Mouse (Mus musculus) heart, postnatal 14 days (tissue): ENCODE measurements around the gene Fbxw4. TPM values are rescaled to one million over a fixed set of nuclear protein-coding genes. Genes with fewer than 3 reads are reported as not detected.
A peak's percentile ranks its signal among the peaks of the same experiment; 100 is the strongest.

ENCODE experiments used
- DNase-seq, 2 experiments: peaks; one replicate each; pipeline ENCODE4 v3.0.0; 2021 to 2022
- intact Hi-C: fragments of 180-260 bp; cut with DNase I; formaldehyde crosslinking; loops from one replicate; pipeline ENCODE4 v1.15.1; 2025
- total RNA-seq, 2 experiments: library from RNA; stranded (reverse); gene quantifications; 2 replicates each; pipeline ENCODE4 v1.2.3; 2021

Fbxw4 gene
- total RNA-seq, 2 experiments from 2014 or later = 24.3 to 24.8 TPM

GRCm38 (mm10) chr19:45586850-45587249, 73.3 kb downstream of the Fbxw4 start:
- intact Hi-C loops = no loop called here

DNA sequence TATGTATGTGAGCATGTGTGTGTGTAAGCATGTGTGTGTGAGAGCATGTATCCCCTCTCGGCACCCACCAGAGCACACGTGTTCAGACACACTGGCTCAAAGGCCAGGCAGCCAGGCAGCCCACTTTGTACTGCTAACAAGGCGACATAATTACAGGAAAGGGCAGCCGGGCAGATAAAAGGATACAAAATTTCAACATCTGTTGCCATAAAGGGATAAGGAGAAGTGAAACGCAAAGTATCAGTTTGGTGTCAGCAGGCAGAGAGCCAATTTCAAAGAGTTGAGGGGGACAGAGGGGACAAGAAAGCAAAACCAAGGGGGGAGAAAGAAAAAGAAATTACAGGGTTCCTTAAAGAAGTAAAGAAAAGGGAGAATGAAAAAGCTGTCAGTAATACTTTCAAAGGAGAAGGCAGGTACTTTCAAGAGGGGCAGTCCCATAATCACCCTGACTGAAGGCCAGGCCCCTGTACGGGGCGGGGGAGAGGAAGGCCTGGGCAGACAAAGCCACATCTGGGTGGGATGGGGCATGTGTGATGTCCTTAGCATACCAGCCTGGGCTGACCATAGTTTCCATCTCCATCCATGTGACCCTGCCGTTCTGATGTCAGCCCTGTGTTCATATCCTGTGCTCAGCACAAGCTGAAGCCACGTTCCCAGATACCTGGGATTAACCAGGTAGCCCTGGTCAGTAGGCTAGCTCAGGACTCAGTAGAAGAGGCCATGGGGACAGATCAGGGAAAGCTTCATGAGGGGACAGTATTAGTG, 75.1 kb downstream of the Fbxw4 start:
- intact Hi-C loops = no loop called here
- DNase-seq = no peak

More at GRCm38 (mm10) chr19:45586850-45587249, 73.3 kb downstream of the Fbxw4 start:
- no peak for DNase-seq

DNA sequence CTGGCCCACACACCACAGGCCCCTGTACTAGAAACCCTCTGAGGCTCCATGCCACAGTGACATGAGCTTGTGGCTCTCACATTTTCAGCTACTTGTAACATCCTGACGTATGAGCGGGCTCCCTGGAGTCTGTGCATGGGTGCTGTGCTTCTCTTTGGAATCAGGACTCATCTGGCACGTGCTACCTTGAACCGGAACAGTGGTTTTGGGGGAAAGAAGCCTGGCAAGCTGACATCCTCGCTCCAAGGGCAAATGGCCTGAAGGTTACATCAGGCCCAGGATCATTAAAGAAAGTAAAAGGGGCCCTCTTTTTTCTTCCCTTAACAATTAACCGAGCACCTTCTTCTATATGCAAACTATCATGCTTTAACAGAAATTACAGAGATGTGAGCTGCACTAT, 77.0 kb downstream of the Fbxw4 start:
- no peak for DNase-seq
- intact Hi-C loops = no loop called here

DNA sequence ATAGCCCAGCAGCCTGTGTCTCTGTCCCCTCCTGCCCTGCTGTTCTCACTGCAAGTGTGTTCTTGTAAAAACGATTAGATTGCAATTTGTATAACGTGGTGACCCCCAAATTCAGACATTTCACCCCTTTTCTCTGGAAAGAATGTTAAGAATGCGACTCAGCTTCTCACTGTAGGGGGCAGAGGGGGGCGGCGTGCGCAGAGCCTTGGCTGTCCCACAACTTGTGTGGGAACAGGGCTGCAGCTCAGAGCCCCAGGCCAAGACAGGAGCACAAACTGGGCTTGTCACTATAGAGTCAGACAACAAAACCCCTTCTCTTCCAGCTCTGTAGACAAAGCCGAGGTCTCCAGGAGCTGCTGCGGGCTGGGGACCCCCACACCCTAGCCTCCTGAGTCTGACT, 78.0 kb downstream of the Fbxw4 start:
- DNase-seq = no peak
- intact Hi-C loops = no loop called here

GRCm38 (mm10) chr19:45581257-45581656, 78.9 kb downstream of the Fbxw4 start:
- intact Hi-C loops = no loop called here
- peak; percentile 57 to 71 for DNase-seq

- no peak for DNase-seq
- intact Hi-C loops = no loop called here
Measured at GRCm38 (mm10) chr19:45580235-45580634, 79.9 kb downstream of the Fbxw4 start.

GRCm38 (mm10) chr19:45579416-45579815, 80.7 kb downstream of the Fbxw4 start:
- no peak for DNase-seq
- intact Hi-C loops = no loop called here

GRCm38 (mm10) chr19:45578976-45579375, 81.1 kb downstream of the Fbxw4 start:
- peak; percentile 41 to 46 for DNase-seq
- intact Hi-C loops = no loop called here

GRCm38 (mm10) chr19:45577141-45577750, 82.9 kb downstream of the Fbxw4 start:
- intact Hi-C loops = no loop called here
- no peak for DNase-seq

DNA sequence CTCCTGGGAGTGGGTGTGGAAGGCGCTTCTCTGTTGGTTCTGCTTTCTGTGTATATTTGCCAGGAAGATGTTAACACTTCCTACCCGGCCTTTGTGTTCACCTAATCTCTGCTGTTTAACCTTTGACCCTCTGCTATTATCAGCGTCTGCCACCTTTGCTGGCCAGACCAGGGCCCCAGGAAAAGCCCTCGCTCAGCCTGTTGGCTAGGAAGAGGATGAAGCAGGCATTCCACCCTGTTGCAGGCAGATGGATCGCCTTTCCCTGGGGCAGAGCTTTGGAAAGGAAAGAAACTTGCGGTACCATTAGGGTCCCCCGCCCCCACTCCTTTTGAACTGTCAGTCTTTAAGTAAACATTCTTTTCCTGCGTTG, 84.5 kb downstream of the Fbxw4 start:
- intact Hi-C loops = no loop called here

DNA sequence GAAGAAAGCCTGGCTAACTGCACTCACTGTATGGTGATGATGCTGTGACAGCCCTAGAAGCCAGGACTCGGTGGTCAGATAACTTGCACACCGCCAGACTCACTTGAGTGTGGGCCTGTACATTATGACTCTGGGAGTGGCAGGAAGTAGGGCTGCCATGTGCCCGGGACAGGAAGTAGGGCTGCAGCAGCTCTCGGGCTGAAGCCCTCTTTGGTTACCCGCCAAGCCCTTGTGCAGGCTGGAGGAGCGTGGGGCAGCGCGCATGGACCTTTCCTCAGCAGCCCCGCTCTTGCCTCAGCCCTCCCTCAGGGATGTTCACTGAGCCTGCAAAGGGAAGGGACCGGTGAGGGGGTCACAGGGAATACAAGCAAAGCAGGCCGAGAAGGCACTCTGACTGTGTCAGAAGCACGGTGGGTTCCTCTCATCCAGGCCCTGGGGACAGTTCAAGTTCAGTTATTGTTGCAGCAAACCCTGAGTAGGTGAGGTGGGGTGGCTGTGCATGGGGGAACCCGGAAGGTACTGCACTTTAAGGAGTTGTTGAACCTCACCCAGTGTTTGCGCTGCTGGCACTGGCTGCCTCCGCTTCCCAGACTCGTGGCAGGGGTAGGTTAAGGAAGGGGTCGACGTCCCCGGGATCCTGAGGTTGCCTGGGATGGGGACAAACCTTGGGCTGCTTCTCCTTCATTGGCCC, 85.0 kb downstream of the Fbxw4 start:
- DNase-seq = no peak
- intact Hi-C loops = loop anchor here (1.0 to 5.0 kb wide), 2 partner anchors 87 to 171 kb away; partner anchors contain the start of gene Fbxw4

More for the DNA sequence above, 84.5 kb downstream of the Fbxw4 start:
- no peak for DNase-seq

- intact Hi-C loops = loop anchor here (1.0 to 5.0 kb wide), 2 partner anchors 88 to 172 kb away; partner anchors contain the start of gene Fbxw4
Measured at GRCm38 (mm10) chr19:45574339-45574898, 85.7 kb downstream of the Fbxw4 start.

GRCm38 (mm10) chr19:45573861-45574267, 86.2 kb downstream of the Fbxw4 start:
- DNase-seq = peak; percentile 79 to 85
- intact Hi-C loops = loop anchor here (1.0 to 5.0 kb wide), 2 partner anchors 88 to 172 kb away; partner anchors contain the start of gene Fbxw4

More at GRCm38 (mm10) chr19:45574339-45574898, 85.7 kb downstream of the Fbxw4 start:
- DNase-seq = no peak

GRCm38 (mm10) chr19:45573033-45573432, 87.1 kb downstream of the Fbxw4 start:
- no peak for DNase-seq
- intact Hi-C loops = loop anchor here (5.0 kb wide), 1 partner anchor 89 kb away; the partner anchor contains the start of gene Fbxw4

GRCm38 (mm10) chr19:45567367-45567766, 92.7 kb downstream of the Fbxw4 start:
- no peak for DNase-seq
- intact Hi-C loops = no loop called here

GRCm38 (mm10) chr19:45565925-45566715, 94.0 kb downstream of the Fbxw4 start:
- DNase-seq = no peak
- intact Hi-C loops = no loop called here

DNA sequence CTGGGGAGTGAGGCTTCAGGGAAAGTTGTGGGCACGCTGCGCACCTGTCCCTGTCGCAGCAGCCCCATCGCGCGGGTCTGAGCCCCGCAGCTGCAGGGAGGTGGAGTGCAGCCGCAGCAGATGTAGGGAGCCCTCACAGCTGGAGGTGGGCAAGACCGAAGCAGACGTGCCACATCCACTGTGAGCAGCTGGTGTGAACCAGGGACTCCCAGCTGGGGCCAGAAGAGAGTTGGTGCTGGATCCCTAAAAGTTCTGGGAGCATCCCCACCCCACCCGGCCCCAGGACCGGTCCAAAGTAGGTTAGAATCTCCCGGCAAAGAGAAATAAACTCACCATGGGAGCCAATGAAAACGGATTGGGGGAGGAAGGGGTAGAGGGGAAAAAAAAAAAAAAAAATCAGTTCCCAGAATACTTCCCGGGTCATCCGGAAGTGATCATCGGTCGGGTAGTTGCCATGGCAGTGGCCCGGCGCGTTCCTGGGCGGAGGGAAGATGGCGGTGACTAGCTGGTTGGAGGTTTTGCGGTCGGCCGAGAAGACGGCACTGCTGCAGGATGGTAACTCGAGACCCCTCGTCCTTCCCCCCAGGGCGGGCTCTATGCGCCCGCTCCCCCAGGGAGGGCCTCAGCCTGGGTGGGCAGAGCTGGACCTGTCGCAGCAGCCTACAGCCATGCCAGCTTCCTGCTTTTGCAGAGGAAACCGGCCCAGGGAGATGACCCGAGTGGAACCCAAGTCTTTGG, 99.8 kb downstream of the Fbxw4 start, which contains the start of the genes Poll and Gm17018:
TSS of gene Poll (minus strand) at position 379 of the 738 bp plus-strand sequence.
TSS of gene Gm17018 (plus strand) at position 463 of the 738 bp plus-strand sequence.
- intact Hi-C loops = no loop called here
- peak; percentile 79 to 89 for DNase-seq

GRCm38 (mm10) chr19:45554136-45554535, 106.0 kb downstream of the Fbxw4 start:
- intact Hi-C loops = no loop called here
- DNase-seq = no peak

DNA sequence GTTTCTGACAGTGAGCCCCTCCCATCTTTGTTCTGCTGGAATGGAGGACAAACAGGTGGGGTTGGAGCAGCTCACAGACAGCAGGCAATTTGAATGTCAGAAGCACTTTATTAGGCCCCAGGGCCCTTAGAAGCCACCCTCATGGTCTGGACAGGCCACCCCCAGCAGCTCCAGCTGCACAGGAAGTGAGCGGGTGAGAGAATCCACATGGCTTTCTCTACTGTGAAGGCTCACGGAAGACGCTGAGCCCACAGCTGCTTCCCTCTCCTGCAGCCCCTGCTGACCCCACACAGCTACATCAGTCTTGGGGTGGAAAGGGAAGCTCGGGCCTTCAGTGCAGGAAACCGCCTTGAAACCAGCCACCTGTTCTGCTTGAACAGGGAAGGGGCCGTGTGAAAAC, 107.9 kb downstream of the Fbxw4 start:
- DNase-seq = no peak
- intact Hi-C loops = no loop called here
